Mouse (Mus musculus): ENCODE measurements around the gene Gm42715.

- no peak for TF ChIP-seq CTCF (IDR thresholded peaks at IDR 0.05; ENCODE audit: extremely low read depth, insufficient read depth, low read length)
- TF ChIP-seq POLR2A (IDR thresholded peaks at IDR 0.05; ENCODE audit: extremely low read depth, insufficient read depth, low read length): no peak
Observed at GRCm38 (mm10) chr7:127476336-127476735, 43.0 kb upstream of the Gm42715 start.

Measured in cortical plate, adult 2 months (tissue).